Mouse (Mus musculus): Measurements from ENCODE around the gene Ptprj. TPM values are rescaled to one million over a fixed set of nuclear protein-coding genes. Genes with fewer than 3 reads are reported as not detected.
"Not testable (repeated sequence)": the region's sequence is repeated elsewhere in the genome, so short reads cannot be mapped to it uniquely, and the experiment has no call there.

Ptprj gene
- polyA plus RNA-seq, 1 experiment from 2014 or later: 2.1 TPM

GRCm38 (mm10) chr2:90422282-90422681, 158.2 kb downstream of the Ptprj start:
- H3K9me3 ChIP-seq (ENCODE audit: control insufficient read depth, low read length); H3K9ac ChIP-seq (ENCODE audit: low read length); H3K4me3 ChIP-seq (ENCODE audit: low read depth, low read length); H3K36me3 ChIP-seq (ENCODE audit: control insufficient read depth, insufficient read depth, low read length); DNase-seq (ENCODE audit: low spot score); H3K4me2 ChIP-seq (replicated peaks; ENCODE audit: low read depth); H3K4me1 ChIP-seq (replicated peaks; ENCODE audit: control insufficient read depth, insufficient read depth); H3K27ac ChIP-seq (replicated peaks); H3K27me3 ChIP-seq (ENCODE audit: control insufficient read depth, insufficient read depth, low read length); ATAC-seq (ENCODE audit: low FRiP score, low TSS enrichment): not testable (repeated sequence)
- WGBS: 78% methylated on average over 6 of the region's 6 CpGs

GRCm38 (mm10) chr2:90414110-90414821, 166.2 kb downstream of the Ptprj start:
- H3K9ac ChIP-seq (ENCODE audit: low read length); H3K9me3 ChIP-seq (ENCODE audit: control insufficient read depth, low read length); H3K36me3 ChIP-seq (ENCODE audit: control insufficient read depth, insufficient read depth, low read length); H3K27me3 ChIP-seq (ENCODE audit: control insufficient read depth, insufficient read depth, low read length); H3K4me1 ChIP-seq (replicated peaks; ENCODE audit: control insufficient read depth, insufficient read depth); H3K27ac ChIP-seq (replicated peaks); H3K4me3 ChIP-seq (ENCODE audit: low read depth, low read length); DNase-seq (ENCODE audit: low spot score); H3K4me2 ChIP-seq (replicated peaks; ENCODE audit: low read depth); ATAC-seq (ENCODE audit: low FRiP score, low TSS enrichment): not testable (repeated sequence)
- WGBS: 70% methylated on average over 3 of the region's 4 CpGs

DNA sequence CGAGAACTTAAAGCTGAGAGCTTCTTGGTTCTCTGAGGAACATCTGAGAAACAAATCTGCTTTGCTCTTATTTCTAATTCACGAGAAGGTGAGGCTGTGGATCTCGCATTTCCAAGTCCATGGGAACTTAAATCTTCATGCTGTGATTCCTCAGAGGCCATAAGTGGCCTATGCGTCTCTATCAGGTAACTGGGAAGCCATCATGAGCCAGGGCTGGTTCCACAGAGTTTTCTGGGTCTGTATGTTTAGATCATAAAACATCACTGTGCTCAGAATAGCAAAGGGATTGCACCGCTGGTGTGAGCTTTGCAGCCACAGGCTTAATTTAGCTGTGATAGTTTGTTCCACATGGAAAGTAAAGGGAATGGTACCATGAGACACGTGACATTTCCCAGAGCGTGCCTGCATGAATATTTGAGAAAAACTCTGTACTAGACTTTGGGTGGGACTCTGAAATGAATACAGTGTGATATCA, 181.8 kb downstream of the Ptprj start, which contains the start of gene Olfr1274-ps:
Gene Olfr1274-ps (plus strand): TSS at position 51 of the 475 bp plus-strand sequence.
- H3K4me1 ChIP-seq (replicated peaks; ENCODE audit: control insufficient read depth, insufficient read depth); H3K27ac ChIP-seq (replicated peaks); H3K4me3 ChIP-seq (ENCODE audit: low read depth, low read length); ATAC-seq (ENCODE audit: low FRiP score, low TSS enrichment); H3K9me3 ChIP-seq (ENCODE audit: control insufficient read depth, low read length); H3K27me3 ChIP-seq (ENCODE audit: control insufficient read depth, insufficient read depth, low read length); DNase-seq (ENCODE audit: low spot score); H3K9ac ChIP-seq (ENCODE audit: low read length); H3K4me2 ChIP-seq (replicated peaks; ENCODE audit: low read depth); H3K36me3 ChIP-seq (ENCODE audit: control insufficient read depth, insufficient read depth, low read length): not testable (repeated sequence)
- WGBS: 86% methylated on average over 5 of the region's 7 CpGs

Other genes starting within 250 kb of the Ptprj start
- gene Olfr1274-ps, start 182.0 kb downstream of the Ptprj start, polyA plus RNA-seq (2015; fragmentation: Nextera tagmentation; extraction: Ambion mirVana): not detected in 2 replicates
- gene Nup160, start 96.6 kb upstream of the Ptprj start, polyA plus RNA-seq (2015; fragmentation: Nextera tagmentation; extraction: Ambion mirVana): 8.1 and 8.4 TPM in 2 replicates
- 26.3 and 31.0 TPM in 2 replicates for gene Fnbp4, start 164.7 kb upstream of the Ptprj start, polyA plus RNA-seq (2015; fragmentation: Nextera tagmentation; extraction: Ambion mirVana)
- gene Agbl2, start 202.1 kb upstream of the Ptprj start, polyA plus RNA-seq (2015; fragmentation: Nextera tagmentation; extraction: Ambion mirVana): 0.28 and 0.35 TPM in 2 replicates

All from stomach, postnatal 0 days (tissue).